Mouse (Mus musculus) T-cell, adult 66 days (primary cell): ENCODE data around the gene Dnajb12. TPM values are rescaled to one million over a fixed set of nuclear protein-coding genes. Genes with fewer than 3 reads are reported as not detected.

ENCODE experiments used
- total RNA-seq, 2 experiments: library from RNA; stranded (reverse); gene quantifications; 3 replicates in 1 of 2; 4 replicates in 1 of 2; pipeline ENCODE4 v1.2.4; 2023

The Dnajb12 gene
- 10 to 100 TPM; 41.1 to 49.0 TPM for total RNA-seq

DNA sequence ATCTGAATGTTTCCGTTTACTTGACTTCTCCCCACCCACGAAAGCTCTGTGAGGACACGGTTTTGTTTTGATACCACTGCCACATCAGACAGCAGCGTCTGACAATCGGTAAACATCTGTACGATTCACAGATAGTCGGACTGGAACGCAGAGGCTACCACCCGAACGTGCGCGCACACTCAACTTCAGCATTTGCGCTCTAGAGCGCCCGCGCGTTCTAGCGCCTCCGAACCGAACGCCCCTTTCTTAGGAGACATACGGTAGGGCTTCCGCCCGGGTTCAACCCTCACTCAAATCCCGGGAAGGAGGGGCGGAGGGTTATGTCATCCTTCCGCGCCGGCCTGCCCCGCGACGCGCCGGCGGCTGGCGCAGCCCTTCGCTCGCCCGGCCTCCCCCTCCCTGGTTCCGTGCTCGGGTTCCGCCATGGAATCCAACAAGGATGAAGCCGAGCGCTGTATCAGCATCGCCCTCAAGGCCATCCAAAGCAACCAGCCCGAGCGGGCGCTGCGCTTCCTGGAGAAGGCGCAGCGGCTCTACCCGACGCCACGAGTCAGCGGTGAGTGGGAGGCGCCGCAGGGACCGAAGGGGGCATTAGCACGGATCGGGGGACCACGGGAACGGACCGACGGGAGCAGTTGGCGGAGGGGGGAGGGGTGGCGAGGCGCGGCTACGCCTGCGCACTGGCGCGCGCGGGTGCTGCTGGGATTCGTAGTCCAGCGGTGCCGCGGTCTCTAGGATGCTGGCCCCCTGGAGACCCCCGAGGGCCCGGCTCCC is at the start of gene Dnajb12:
TSS of gene Dnajb12 (plus strand) at position 302 of the 774 bp plus-strand sequence.

Other genes starting within 250 kb of the Dnajb12 start
- 10 to 100 TPM; 33.7 to 47.1 TPM for gene Micu1, start 177.1 kb upstream of the Dnajb12 start, total RNA-seq
- gene Ddit4, start 72.3 kb downstream of the Dnajb12 start, total RNA-seq = 10 to 100 TPM; 18.4 to 33.8 TPM
- gene Ascc1, start 123.2 kb downstream of the Dnajb12 start, total RNA-seq = 10 to 100 TPM; 28.2 to 30.4 TPM
- gene Anapc16, start 123.6 kb downstream of the Dnajb12 start, total RNA-seq = 10 to 100 TPM; 70.4 to 76.5 TPM
- gene Spock2, start 226.7 kb downstream of the Dnajb12 start, total RNA-seq = 1 to 10 TPM; 6.0 to 7.6 TPM